Mouse (Mus musculus): ENCODE results near the gene Lypd5.
A peak's percentile ranks its signal among the peaks of the same experiment; 100 is the strongest.

The Lypd5 gene

GRCm38 (mm10) chr7:24361001-24361400 lies 12.0 kb downstream of the Lypd5 start:
- DNase-seq = no peak

- no peak for DNase-seq
These were observed 14.2 kb downstream of the Lypd5 start for GRCm38 (mm10) chr7:24363228-24363627.

- peak; percentile 77 for DNase-seq
These were observed 15.8 kb downstream of the Lypd5 start for GRCm38 (mm10) chr7:24364827-24365226.

GRCm38 (mm10) chr7:24365258-24366014 lies 16.4 kb downstream of the Lypd5 start:
- no peak for DNase-seq

- no peak for DNase-seq
These were observed 18.0 kb downstream of the Lypd5 start for GRCm38 (mm10) chr7:24366716-24367632.

- no peak for DNase-seq
These were observed 19.2 kb downstream of the Lypd5 start for GRCm38 (mm10) chr7:24368226-24368625.

- DNase-seq = no peak
These were observed 19.9 kb downstream of the Lypd5 start for GRCm38 (mm10) chr7:24368946-24369345.

- DNase-seq = no peak
These were observed 20.9 kb downstream of the Lypd5 start, which contains the start of gene Kcnn4 for GRCm38 (mm10) chr7:24369731-24370541. Kcnn4 (plus strand) TSS chr7:24370263.

GRCm38 (mm10) chr7:24371012-24371808 lies 22.2 kb downstream of the Lypd5 start:
- no peak for DNase-seq

GRCm38 (mm10) chr7:24371809-24372145 lies 22.8 kb downstream of the Lypd5 start:
- no peak for DNase-seq

GRCm38 (mm10) chr7:24372300-24372699 lies 23.3 kb downstream of the Lypd5 start:
- no peak for DNase-seq

GRCm38 (mm10) chr7:24372786-24373185 lies 23.8 kb downstream of the Lypd5 start:
- no peak for DNase-seq

GRCm38 (mm10) chr7:24373538-24374379 lies 24.8 kb downstream of the Lypd5 start:
- DNase-seq = peak; percentile 35

GRCm38 (mm10) chr7:24376456-24376855 lies 27.5 kb downstream of the Lypd5 start:
- no peak for DNase-seq

GRCm38 (mm10) chr7:24377091-24377865 lies 28.3 kb downstream of the Lypd5 start:
- peak; percentile 27 for DNase-seq

- no peak for DNase-seq
These were observed 29.2 kb downstream of the Lypd5 start for GRCm38 (mm10) chr7:24378049-24378701.

- no peak for DNase-seq
These were observed 30.9 kb downstream of the Lypd5 start for GRCm38 (mm10) chr7:24379934-24380333.

GRCm38 (mm10) chr7:24380370-24380769 lies 31.4 kb downstream of the Lypd5 start:
- DNase-seq = no peak

- DNase-seq = no peak
These were observed 33.9 kb downstream of the Lypd5 start for GRCm38 (mm10) chr7:24382730-24383372.

Measured in cerebellum, adult 11 months (tissue).